Mouse (Mus musculus): Measurements from ENCODE around the gene Lgr6. TPM values are rescaled to one million over a fixed set of nuclear protein-coding genes. Genes with fewer than 3 reads are reported as not detected.

Lgr6 gene
- total and polyA plus RNA-seq, 3 experiments: 0.30 to 0.54 (median 0.38) TPM

GRCm38 (mm10) chr1:135089626-135090025, 15.4 kb downstream of the Lgr6 start:
- Histone ChIP-seq H3K4me3 (ENCODE audit: low read depth, low read length) (no peak overlapping the region), H3K27me3 (ENCODE audit: insufficient read depth, low read length) (peaks cover 30% of the 10 kb centered on the region), H3K4me1 (ENCODE audit: insufficient read depth, low read depth, low read length) (no peaks in the 10 kb centered on the region), H3K9me3 (replicated peaks) (no peaks in the 10 kb centered on the region), H3K36me3 (replicated peaks) (no peaks in the 10 kb centered on the region)
- no peak for TF ChIP-seq CTCF (IDR thresholded peaks at IDR 0.05; ENCODE audit: low read depth, low read length)
- no peak for TF ChIP-seq TAL1 (conservative IDR thresholded peaks at IDR 0.05; ENCODE audit: low read depth, low read length)
- ATAC-seq (ENCODE audit: extremely low read depth, insufficient number of reproducible peaks, low FRiP score, poor library complexity, severe bottlenecking): no peak
- DNase-seq (ENCODE audit: low spot score): no peak

- Histone ChIP-seq H3K36me3 (replicated peaks) (no peaks in the 10 kb centered on the region), H3K27me3 (ENCODE audit: insufficient read depth, low read length) (peaks cover 28% of the 10 kb centered on the region), H3K4me3 (ENCODE audit: low read depth, low read length) (no peak overlapping the region), H3K9me3 (replicated peaks) (no peaks in the 10 kb centered on the region), H3K4me1 (ENCODE audit: insufficient read depth, low read depth, low read length) (no peaks in the 10 kb centered on the region)
- ATAC-seq (ENCODE audit: extremely low read depth, insufficient number of reproducible peaks, low FRiP score, poor library complexity, severe bottlenecking) (no peak), DNase-seq (ENCODE audit: low spot score) (no peak)
- TF ChIP-seq CTCF (IDR thresholded peaks at IDR 0.05; ENCODE audit: low read depth, low read length): no peak
- TF ChIP-seq TAL1 (conservative IDR thresholded peaks at IDR 0.05; ENCODE audit: low read depth, low read length): no peak
- TF ChIP-seq GATA2 (IDR thresholded peaks at IDR 0.05; ENCODE audit: borderline replicate concordance, low read depth, low read length): no peak
- no peak for TF ChIP-seq GATA1 (IDR thresholded peaks at IDR 0.05; ENCODE audit: borderline replicate concordance, low read length)
- TF ChIP-seq POLR2AphosphoS5 (IDR thresholded peaks at IDR 0.05; ENCODE audit: insufficient replicate concordance, low read depth, low read length): no peak
Observed at GRCm38 (mm10) chr1:135087414-135087813, 17.7 kb downstream of the Lgr6 start.

- no peaks in the 10 kb centered on the region for H3K4me1 ChIP-seq (ENCODE audit: insufficient read depth, low read depth, low read length)
- no peak for ATAC-seq (ENCODE audit: extremely low read depth, insufficient number of reproducible peaks, low FRiP score, poor library complexity, severe bottlenecking)
- DNase-seq (ENCODE audit: low spot score): no peak
- H3K9me3 ChIP-seq (replicated peaks): no peaks in the 10 kb centered on the region
- no peak overlapping the region for H3K4me3 ChIP-seq (ENCODE audit: low read depth, low read length)
- no peak for TF ChIP-seq POLR2AphosphoS5 (IDR thresholded peaks at IDR 0.05; ENCODE audit: insufficient replicate concordance, low read depth, low read length)
- no peak for TF ChIP-seq CTCF (IDR thresholded peaks at IDR 0.05; ENCODE audit: low read depth, low read length)
- no peak for TF ChIP-seq GATA2 (IDR thresholded peaks at IDR 0.05; ENCODE audit: borderline replicate concordance, low read depth, low read length)
- TF ChIP-seq GATA1 (IDR thresholded peaks at IDR 0.05; ENCODE audit: borderline replicate concordance, low read length): no peak
- H3K36me3 ChIP-seq (replicated peaks): no peaks in the 10 kb centered on the region
- H3K27me3 ChIP-seq (ENCODE audit: insufficient read depth, low read length): peaks cover 25% of the 10 kb centered on the region
Observed at GRCm38 (mm10) chr1:135086015-135086414, 19.1 kb downstream of the Lgr6 start.

GRCm38 (mm10) chr1:135085296-135085871, 19.7 kb downstream of the Lgr6 start:
- TF ChIP-seq GATA2 (IDR thresholded peaks at IDR 0.05; ENCODE audit: borderline replicate concordance, low read depth, low read length): no peak
- no peak for TF ChIP-seq POLR2AphosphoS5 (IDR thresholded peaks at IDR 0.05; ENCODE audit: insufficient replicate concordance, low read depth, low read length)
- no peak for TF ChIP-seq TAL1 (conservative IDR thresholded peaks at IDR 0.05; ENCODE audit: low read depth, low read length)
- TF ChIP-seq GATA1 (IDR thresholded peaks at IDR 0.05; ENCODE audit: borderline replicate concordance, low read length): no peak
- TF ChIP-seq CTCF (IDR thresholded peaks at IDR 0.05; ENCODE audit: low read depth, low read length): no peak
- Histone ChIP-seq H3K9me3 (replicated peaks) (no peaks in the 10 kb centered on the region), H3K4me1 (ENCODE audit: insufficient read depth, low read depth, low read length) (no peaks in the 10 kb centered on the region), H3K36me3 (replicated peaks) (no peaks in the 10 kb centered on the region), H3K4me3 (ENCODE audit: low read depth, low read length) (no peak overlapping the region), H3K27me3 (ENCODE audit: insufficient read depth, low read length) (peaks cover 22% of the 10 kb centered on the region; the same call in 1 of the 2 replicates)
- no peak for DNase-seq (ENCODE audit: low spot score)
- ATAC-seq (ENCODE audit: extremely low read depth, insufficient number of reproducible peaks, low FRiP score, poor library complexity, severe bottlenecking): no peak

DNA sequence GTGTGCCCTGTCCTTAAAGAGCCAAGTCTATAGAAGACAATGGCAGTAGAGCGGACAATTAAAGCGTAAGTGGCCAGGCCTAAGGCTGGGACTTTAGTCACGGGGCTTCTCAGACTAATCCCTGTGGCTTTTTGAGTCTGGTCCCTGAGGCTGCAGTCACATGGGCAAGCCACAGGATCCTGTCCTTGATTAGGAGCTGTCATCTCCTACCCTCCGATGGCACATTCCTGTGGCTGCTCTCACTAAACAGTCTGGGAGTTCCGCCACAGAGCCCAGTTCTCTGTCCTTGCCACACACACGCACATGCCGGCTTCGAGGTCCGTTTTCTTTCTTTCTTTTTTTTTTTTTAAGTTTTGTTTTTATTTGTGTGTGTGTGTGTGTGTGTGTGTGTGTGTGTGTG, 21.6 kb downstream of the Lgr6 start:
- Histone ChIP-seq H3K36me3 (replicated peaks) (no peaks in the 10 kb centered on the region), H3K4me1 (ENCODE audit: insufficient read depth, low read depth, low read length) (no peaks in the 10 kb centered on the region), H3K27me3 (ENCODE audit: insufficient read depth, low read length) (peaks cover 12% of the 10 kb centered on the region; the same call in 1 of the 2 replicates), H3K9me3 (replicated peaks) (no peaks in the 10 kb centered on the region), H3K4me3 (ENCODE audit: low read depth, low read length) (no peak overlapping the region)
- DNase-seq (ENCODE audit: low spot score): no peak
- TF ChIP-seq TAL1 (conservative IDR thresholded peaks at IDR 0.05; ENCODE audit: low read depth, low read length) (no peak), POLR2AphosphoS5 (IDR thresholded peaks at IDR 0.05; ENCODE audit: insufficient replicate concordance, low read depth, low read length) (no peak), GATA2 (IDR thresholded peaks at IDR 0.05; ENCODE audit: borderline replicate concordance, low read depth, low read length) (no peak), GATA1 (IDR thresholded peaks at IDR 0.05; ENCODE audit: borderline replicate concordance, low read length) (no peak), CTCF (IDR thresholded peaks at IDR 0.05; ENCODE audit: low read depth, low read length) (no peak)
- ATAC-seq (ENCODE audit: extremely low read depth, insufficient number of reproducible peaks, low FRiP score, poor library complexity, severe bottlenecking): no peak

GRCm38 (mm10) chr1:135082267-135082666, 22.8 kb downstream of the Lgr6 start:
- TF ChIP-seq CTCF (IDR thresholded peaks at IDR 0.05; ENCODE audit: low read depth, low read length): no peak
- TF ChIP-seq TAL1 (conservative IDR thresholded peaks at IDR 0.05; ENCODE audit: low read depth, low read length): no peak
- TF ChIP-seq POLR2AphosphoS5 (IDR thresholded peaks at IDR 0.05; ENCODE audit: insufficient replicate concordance, low read depth, low read length): no peak
- TF ChIP-seq GATA1 (IDR thresholded peaks at IDR 0.05; ENCODE audit: borderline replicate concordance, low read length): no peak
- no peak for TF ChIP-seq GATA2 (IDR thresholded peaks at IDR 0.05; ENCODE audit: borderline replicate concordance, low read depth, low read length)
- no peak for DNase-seq (ENCODE audit: low spot score)
- no peak for ATAC-seq (ENCODE audit: extremely low read depth, insufficient number of reproducible peaks, low FRiP score, poor library complexity, severe bottlenecking)
- Histone ChIP-seq H3K4me3 (ENCODE audit: low read depth, low read length) (no peak overlapping the region), H3K36me3 (replicated peaks) (no peaks in the 10 kb centered on the region), H3K9me3 (replicated peaks) (no peaks in the 10 kb centered on the region), H3K27me3 (ENCODE audit: insufficient read depth, low read length) (peaks cover 17% of the 10 kb centered on the region; the same call in 1 of the 2 replicates), H3K4me1 (ENCODE audit: insufficient read depth, low read depth, low read length) (no peaks in the 10 kb centered on the region)
